Mouse (Mus musculus) hematopoietic stem cell, adult 5-6 weeks (primary cell): ENCODE results near the gene Tmem210. TPM values are rescaled to one million over a fixed set of nuclear protein-coding genes. Genes with fewer than 3 reads are reported as not detected.
"Not testable (repeated sequence)": the region's sequence is repeated elsewhere in the genome, so short reads cannot be mapped to it uniquely, and the experiment has no call there.

Experiments used
- ATAC-seq, 2 experiments: fragments of 125-278 bp in 1 of 2; replicated peaks in 1 of 2; 2 replicates each; pipeline ENCODE4 v1.8.0; 2016 to 2017; ENCODE audit warnings: inconsistent platforms in 2 of 2, mild to moderate bottlenecking in 2 of 2, moderate number of reproducible peaks in 2 of 2, low read depth in 1 of 2, moderate TSS enrichment in 1 of 2; ENCODE audit not compliant: low FRiP score in 2 of 2, poor library complexity in 2 of 2, severe bottlenecking in 2 of 2, insufficient read depth in 1 of 2, low TSS enrichment in 1 of 2
- total RNA-seq: library from RNA; stranded (forward); fragments of 172-1452, 232-1000 nt; gene quantifications from 2 replicates; pipeline ENCODE4 v1.2.3, GENCODE M21; 2017

Gene Tmem210
- not detected in 2 replicates for total RNA-seq

GRCm38 (mm10) chr2:25287927-25288649 is at the start of gene Tmem210:
Gene Tmem210 (plus strand): TSS chr2:25288145.
- no peak for ATAC-seq

GRCm38 (mm10) chr2:25239766-25240165 is 48.2 kb upstream of the Tmem210 start:
- no peak for ATAC-seq

GRCm38 (mm10) chr2:25240310-25240709 is 47.6 kb upstream of the Tmem210 start:
- no peak for ATAC-seq

- peak; percentile 48 to 68; a peak in 3 of 4 replicates for ATAC-seq
Observed at GRCm38 (mm10) chr2:25240723-25241437, 47.1 kb upstream of the Tmem210 start.

- no peak for ATAC-seq
Observed at GRCm38 (mm10) chr2:25241438-25241775, 46.5 kb upstream of the Tmem210 start.

- no peak for ATAC-seq
Observed at GRCm38 (mm10) chr2:25242101-25242506, 45.8 kb upstream of the Tmem210 start, which contains the start of the genes Rnf208 and Cysrt1. Gene Rnf208 (plus strand): TSS chr2:25242255. Gene Cysrt1 (minus strand): TSS chr2:25242452.

- ATAC-seq, result no peak
Observed at GRCm38 (mm10) chr2:25243342-25243741, 44.6 kb upstream of the Tmem210 start.

DNA sequence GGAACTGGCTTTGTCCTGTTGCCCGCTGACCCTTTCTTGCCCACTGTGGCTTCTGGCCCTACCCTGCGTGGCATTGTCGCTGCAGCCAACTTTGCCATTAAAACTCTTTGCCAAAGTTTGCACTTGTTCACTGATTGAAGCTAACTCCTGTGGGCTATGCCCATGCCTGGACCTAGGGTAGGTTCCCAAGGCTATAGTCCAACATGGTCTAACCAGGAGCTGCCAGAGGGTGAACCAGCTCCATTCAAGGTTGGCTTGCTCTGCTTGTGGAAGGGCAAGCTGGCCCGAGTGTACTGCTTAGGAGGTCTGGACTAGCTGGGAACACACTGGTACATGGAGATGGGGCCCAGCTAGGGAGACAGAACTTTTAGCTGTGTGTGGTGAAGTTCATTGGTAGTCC is 43.8 kb upstream of the Tmem210 start:
- ATAC-seq, result no peak

GRCm38 (mm10) chr2:25246183-25247072 is 41.5 kb upstream of the Tmem210 start, which contains the start of gene AL732309.1:
Gene AL732309.1 (minus strand): TSS chr2:25246863.
- no peak for ATAC-seq

- no peak for ATAC-seq
Observed at GRCm38 (mm10) chr2:25252331-25252730, 35.6 kb upstream of the Tmem210 start.

DNA sequence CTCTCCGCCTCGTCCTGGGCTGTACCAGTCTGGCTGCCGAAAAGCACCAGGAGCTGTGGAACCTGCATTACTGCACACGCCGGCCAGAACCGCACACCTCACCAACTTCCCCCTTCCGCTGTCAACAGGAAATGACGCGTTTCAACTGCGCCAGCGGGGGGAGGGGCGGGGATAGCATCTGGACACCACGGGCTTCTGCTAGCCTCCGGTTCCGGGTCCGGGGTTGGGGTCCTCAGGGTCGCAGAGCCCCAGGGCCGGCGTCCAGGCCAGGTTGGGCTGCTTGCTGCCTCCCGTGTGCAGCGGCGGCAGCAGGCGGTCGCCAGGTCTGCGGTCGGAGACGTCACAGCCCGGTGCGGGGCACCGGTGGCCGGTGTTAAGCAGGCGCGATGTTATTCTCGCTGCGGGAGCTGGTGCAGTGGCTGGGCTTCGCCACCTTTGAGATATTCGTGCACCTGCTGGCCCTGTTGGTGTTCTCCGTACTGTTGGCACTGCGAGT is 32.6 kb upstream of the Tmem210 start, which contains the start of gene Tmem203:
Tmem203 (plus strand) TSS at position 156 of the 496 bp plus-strand sequence.
- peak; percentile 77 to 93 for ATAC-seq

DNA sequence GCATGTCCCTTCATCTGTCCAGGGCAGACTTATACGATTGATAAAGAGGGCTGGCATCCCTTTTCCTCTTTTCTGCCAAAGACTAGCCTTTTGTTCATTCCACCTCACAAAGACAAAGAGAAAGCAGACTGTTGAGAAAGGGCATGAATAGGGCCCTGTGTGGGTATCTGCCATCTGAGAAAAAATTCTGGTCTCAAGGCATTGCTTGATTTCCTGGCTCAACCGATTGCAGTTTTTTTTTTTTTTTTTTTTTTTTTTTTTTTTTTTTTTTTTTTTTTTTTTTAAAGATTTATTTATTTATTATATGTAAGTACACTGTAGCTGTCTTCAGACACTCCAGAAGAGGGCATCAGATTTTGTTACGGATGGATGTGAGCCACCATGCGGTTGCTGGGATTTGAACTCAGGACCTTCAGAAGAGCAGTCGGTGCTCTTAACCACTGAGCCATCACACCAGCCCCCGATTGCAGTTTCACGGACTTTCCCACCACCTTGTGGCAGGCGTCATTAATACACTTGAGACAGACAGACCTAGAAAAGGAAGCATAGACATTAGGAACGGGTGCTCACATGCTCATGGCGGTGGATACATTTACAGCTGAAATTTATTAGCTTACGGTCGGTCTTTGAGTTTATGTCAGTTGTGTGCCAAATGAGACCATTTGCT is 31.4 kb upstream of the Tmem210 start:
- 0 out of 4 replicates have a peak, but pooled peaks of 1 of the 2 experiments have one; percentile 35 for ATAC-seq

- not testable (repeated sequence) for ATAC-seq
Observed at GRCm38 (mm10) chr2:25257250-25257649, 30.7 kb upstream of the Tmem210 start.

- no peak for ATAC-seq
Observed at GRCm38 (mm10) chr2:25258887-25259286, 29.1 kb upstream of the Tmem210 start.

GRCm38 (mm10) chr2:25261870-25262269 is 26.1 kb upstream of the Tmem210 start:
- ATAC-seq, result no peak

DNA sequence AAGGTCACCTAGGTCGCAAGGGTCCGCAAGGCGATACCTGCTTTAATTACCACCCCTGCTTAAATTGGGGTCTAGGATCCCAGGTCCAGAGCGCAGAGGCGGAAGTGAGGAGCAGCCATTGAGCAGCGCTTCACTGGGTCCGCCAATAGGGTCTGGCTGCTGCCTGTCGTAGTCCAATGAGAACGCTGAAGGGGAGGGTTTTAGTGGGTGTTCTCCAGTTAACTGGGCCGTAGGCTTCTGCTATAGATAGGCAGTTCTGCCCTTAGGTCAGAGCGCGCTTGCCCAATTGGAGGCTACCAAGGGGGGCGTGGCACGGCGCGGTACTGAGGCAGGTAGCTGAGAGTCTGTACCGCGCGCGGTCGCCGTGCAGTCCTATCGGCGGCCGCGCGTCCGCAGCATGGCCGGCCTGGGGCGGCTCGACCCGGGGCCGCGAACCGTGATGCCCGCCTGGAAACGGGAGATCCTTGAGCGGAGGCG is 25.6 kb upstream of the Tmem210 start, which contains the start of gene Tprn:
Tprn (plus strand) TSS at position 328 of the 477 bp plus-strand sequence.
- ATAC-seq, result peak; percentile 98
